Mouse (Mus musculus): ENCODE results near the gene Elp1. TPM values are rescaled to one million over a fixed set of nuclear protein-coding genes. Genes with fewer than 3 reads are reported as not detected.

Elp1 gene
- polyA plus RNA-seq, 1 experiment from 2014 or later, result 9.7 TPM

DNA sequence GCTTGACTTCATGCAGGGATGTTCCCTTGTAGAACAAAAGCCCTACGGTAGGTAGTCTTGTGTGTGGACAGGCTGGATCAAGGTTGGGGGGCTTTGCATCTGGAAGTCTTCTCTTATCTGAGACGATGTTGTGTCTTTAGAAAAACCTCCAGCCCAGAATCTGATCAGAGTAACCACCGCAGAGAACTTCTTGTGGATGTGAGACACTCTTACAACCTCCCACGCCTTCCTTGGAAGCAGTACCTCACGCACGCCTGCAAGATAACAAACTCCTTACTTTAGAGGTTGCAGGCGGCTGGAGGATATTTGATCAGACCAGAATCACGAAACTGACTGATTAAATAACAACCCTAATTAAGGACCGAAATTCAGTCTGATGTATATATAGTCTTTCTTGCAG, 81.7 kb downstream of the Elp1 start:
- Histone ChIP-seq H3K4me3 (ENCODE audit: low read depth, low read length) (no peak overlapping the region), H3K9ac (ENCODE audit: low read depth, low read length) (no peak overlapping the region), H3K9me3 (ENCODE audit: control insufficient read depth) (no peaks in the 10 kb centered on the region), H3K27ac (ENCODE audit: low read depth, low read length) (no peak overlapping the region), H3K4me2 (replicated peaks; ENCODE audit: low read depth) (no peak overlapping the region), H3K36me3 (ENCODE audit: control insufficient read depth, insufficient read depth) (no peaks in the 10 kb centered on the region), H3K27me3 (replicated peaks; ENCODE audit: control insufficient read depth, insufficient read depth, low read length) (no peaks in the 10 kb centered on the region), H3K4me1 (replicated peaks; ENCODE audit: control insufficient read depth, insufficient read depth, low read length) (no peaks in the 10 kb centered on the region)
- 66% methylated on average over 9 of the region's 9 CpGs for WGBS
- TF ChIP-seq CTCF (IDR thresholded peaks at IDR 0.05; ENCODE audit: low read depth), result no peak
- no peak for ATAC-seq

GRCm38 (mm10) chr4:56719456-56719855, 82.7 kb downstream of the Elp1 start:
- H3K27ac ChIP-seq (ENCODE audit: low read depth, low read length), result no peak overlapping the region
- no peak for TF ChIP-seq CTCF (IDR thresholded peaks at IDR 0.05; ENCODE audit: low read depth)
- H3K27me3 ChIP-seq (replicated peaks; ENCODE audit: control insufficient read depth, insufficient read depth, low read length), result no peaks in the 10 kb centered on the region
- 71% methylated on average over 9 of the region's 9 CpGs for WGBS
- H3K9me3 ChIP-seq (ENCODE audit: control insufficient read depth), result no peaks in the 10 kb centered on the region
- no peak overlapping the region for H3K4me3 ChIP-seq (ENCODE audit: low read depth, low read length)
- no peaks in the 10 kb centered on the region for H3K4me1 ChIP-seq (replicated peaks; ENCODE audit: control insufficient read depth, insufficient read depth, low read length)
- H3K9ac ChIP-seq (ENCODE audit: low read depth, low read length), result no peak overlapping the region
- no peak for ATAC-seq
- no peaks in the 10 kb centered on the region for H3K36me3 ChIP-seq (ENCODE audit: control insufficient read depth, insufficient read depth)
- no peak overlapping the region for H3K4me2 ChIP-seq (replicated peaks; ENCODE audit: low read depth)

DNA sequence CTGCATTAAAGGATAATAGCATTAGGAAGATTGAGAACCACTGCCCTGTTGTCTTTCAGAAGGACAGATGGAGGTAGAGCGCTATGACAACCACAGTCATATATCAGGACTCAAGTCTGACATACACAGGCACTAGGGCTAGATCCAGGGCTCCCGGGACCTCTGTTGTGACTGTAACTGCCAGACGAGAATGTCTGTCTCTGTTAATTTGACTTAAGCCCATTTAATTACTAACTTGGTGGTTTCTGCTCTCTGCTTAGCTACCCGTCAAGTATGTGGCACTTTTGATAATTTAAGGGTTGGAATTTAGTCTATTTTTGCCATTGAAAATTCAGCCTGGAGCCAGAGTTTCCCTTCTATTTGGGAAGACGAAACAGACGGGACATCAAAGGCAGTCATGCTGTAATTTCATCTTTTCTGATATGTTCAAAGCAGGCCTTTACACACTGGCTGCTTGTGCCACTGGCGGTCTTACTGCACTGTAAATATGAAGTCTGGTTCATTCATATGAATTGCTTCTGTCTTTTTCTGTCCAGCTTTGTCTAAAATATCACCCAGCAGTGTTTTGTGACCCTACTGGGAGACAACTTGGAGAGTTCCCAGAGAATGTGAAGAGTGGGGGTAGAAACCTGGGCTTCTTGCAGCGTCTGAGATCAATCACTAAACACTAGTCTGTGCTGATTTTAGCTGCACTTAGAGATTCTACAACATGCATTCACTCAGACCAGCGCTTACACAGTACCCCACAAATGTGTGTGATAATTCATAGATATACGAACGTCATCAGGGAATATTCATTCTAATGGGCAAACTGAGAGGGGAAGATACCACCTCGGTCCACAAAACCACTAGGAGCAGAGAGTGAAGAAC, 83.3 kb downstream of the Elp1 start:
- Histone ChIP-seq H3K4me1 (replicated peaks; ENCODE audit: control insufficient read depth, insufficient read depth, low read length) (no peaks in the 10 kb centered on the region), H3K27me3 (replicated peaks; ENCODE audit: control insufficient read depth, insufficient read depth, low read length) (no peaks in the 10 kb centered on the region), H3K27ac (ENCODE audit: low read depth, low read length) (no peak overlapping the region), H3K9ac (ENCODE audit: low read depth, low read length) (no peak overlapping the region), H3K4me3 (ENCODE audit: low read depth, low read length) (no peak overlapping the region), H3K36me3 (ENCODE audit: control insufficient read depth, insufficient read depth) (no peaks in the 10 kb centered on the region), H3K4me2 (replicated peaks; ENCODE audit: low read depth) (no peak overlapping the region), H3K9me3 (ENCODE audit: control insufficient read depth) (no peaks in the 10 kb centered on the region)
- no peak for ATAC-seq
- 65% methylated on average over 12 of the region's 12 CpGs for WGBS
- TF ChIP-seq CTCF (IDR thresholded peaks at IDR 0.05; ENCODE audit: low read depth), result no peak

DNA sequence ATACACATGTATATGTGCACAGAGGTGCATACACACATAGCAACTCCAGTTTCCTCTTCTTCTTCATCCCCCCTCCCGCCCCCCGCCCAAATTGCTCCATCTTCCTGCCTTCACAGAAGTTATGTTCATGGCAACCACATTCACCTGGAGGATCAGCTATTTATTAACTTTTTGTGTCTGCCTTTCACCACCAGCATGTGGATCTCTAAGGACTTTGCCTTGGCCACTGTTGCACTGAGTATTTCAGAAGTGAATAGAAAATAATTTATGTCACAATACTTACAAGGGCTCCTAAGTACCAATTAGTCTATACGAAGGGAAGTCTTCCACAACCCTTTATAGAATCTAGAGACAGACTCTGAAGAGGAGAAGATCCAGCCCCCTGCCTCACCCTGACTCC, 84.2 kb downstream of the Elp1 start:
- no peak for TF ChIP-seq CTCF (IDR thresholded peaks at IDR 0.05; ENCODE audit: low read depth)
- Histone ChIP-seq H3K9me3 (ENCODE audit: control insufficient read depth) (no peaks in the 10 kb centered on the region), H3K27ac (ENCODE audit: low read depth, low read length) (no peak overlapping the region), H3K4me2 (replicated peaks; ENCODE audit: low read depth) (no peak overlapping the region), H3K27me3 (replicated peaks; ENCODE audit: control insufficient read depth, insufficient read depth, low read length) (no peaks in the 10 kb centered on the region), H3K9ac (ENCODE audit: low read depth, low read length) (no peak overlapping the region), H3K4me3 (ENCODE audit: low read depth, low read length) (no peak overlapping the region), H3K4me1 (replicated peaks; ENCODE audit: control insufficient read depth, insufficient read depth, low read length) (no peaks in the 10 kb centered on the region), H3K36me3 (ENCODE audit: control insufficient read depth, insufficient read depth) (no peaks in the 10 kb centered on the region)
- WGBS, result 79% methylated on average over 3 of the region's 3 CpGs
- ATAC-seq, result no peak

- no peak for TF ChIP-seq CTCF (IDR thresholded peaks at IDR 0.05; ENCODE audit: low read depth)
- ATAC-seq, result no peak
- H3K27ac ChIP-seq (ENCODE audit: low read depth, low read length), result no peak overlapping the region
Observed at GRCm38 (mm10) chr4:56716801-56717200, 85.3 kb downstream of the Elp1 start.

DNA sequence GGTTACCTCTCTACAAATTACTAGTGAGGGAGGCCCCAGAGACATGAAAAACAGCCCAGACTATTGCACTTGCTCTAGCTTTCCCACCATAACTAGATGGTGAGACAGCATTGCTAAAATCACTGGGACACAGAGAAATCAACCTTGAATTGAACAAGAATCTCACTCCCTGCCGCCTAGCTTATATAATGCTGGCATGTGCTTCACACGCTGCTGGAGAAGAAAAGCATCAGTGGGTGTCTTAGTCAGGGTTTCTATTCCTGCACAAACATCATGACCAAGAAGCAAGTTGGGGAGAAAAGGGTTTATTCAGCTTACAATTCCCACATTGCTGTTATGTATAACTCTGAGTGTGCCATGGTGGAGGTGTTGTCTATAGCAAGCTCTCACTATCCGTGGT, 89.0 kb downstream of the Elp1 start:
- Histone ChIP-seq H3K9ac (ENCODE audit: low read depth, low read length) (no peak overlapping the region), H3K4me2 (replicated peaks; ENCODE audit: low read depth) (no peak overlapping the region), H3K9me3 (ENCODE audit: control insufficient read depth) (no peaks in the 10 kb centered on the region), H3K27ac (ENCODE audit: low read depth, low read length) (no peak overlapping the region), H3K27me3 (replicated peaks; ENCODE audit: control insufficient read depth, insufficient read depth, low read length) (no peaks in the 10 kb centered on the region), H3K4me3 (ENCODE audit: low read depth, low read length) (no peak overlapping the region), H3K36me3 (ENCODE audit: control insufficient read depth, insufficient read depth) (no peaks in the 10 kb centered on the region), H3K4me1 (replicated peaks; ENCODE audit: control insufficient read depth, insufficient read depth, low read length) (no peaks in the 10 kb centered on the region)
- TF ChIP-seq CTCF (IDR thresholded peaks at IDR 0.05; ENCODE audit: low read depth), result no peak
- 90% methylated on average over 3 of the region's 3 CpGs for WGBS
- ATAC-seq, result no peak

More at GRCm38 (mm10) chr4:56716801-56717200, 85.3 kb downstream of the Elp1 start:
- Histone ChIP-seq H3K36me3 (ENCODE audit: control insufficient read depth, insufficient read depth) (no peaks in the 10 kb centered on the region), H3K9me3 (ENCODE audit: control insufficient read depth) (no peaks in the 10 kb centered on the region), H3K4me3 (ENCODE audit: low read depth, low read length) (no peak overlapping the region), H3K27me3 (replicated peaks; ENCODE audit: control insufficient read depth, insufficient read depth, low read length) (no peaks in the 10 kb centered on the region), H3K4me1 (replicated peaks; ENCODE audit: control insufficient read depth, insufficient read depth, low read length) (no peaks in the 10 kb centered on the region), H3K4me2 (replicated peaks; ENCODE audit: low read depth) (no peak overlapping the region), H3K9ac (ENCODE audit: low read depth, low read length) (no peak overlapping the region)
- WGBS, result 59% methylated on average over 5 of the region's 5 CpGs
